12 mouse cellular contexts compared by ENCODE assay signal in genomic region chr11:48599573-48600127, GRCm38 (mm10).
A peak's percentile ranks its signal among the peaks of the same experiment; 100 is the strongest.
DNase-seq lines count a peak whose midpoint lies in the region; ATAC-seq lines count a peak whose summit lies in the region.
"Had no signal": no experiment of that assay in that cellular context is flagged by ENCODE, and none has a peak within 500 bp of the region (broad histone marks: within the 10 kb centered on the region; RNA-seq: fewer than 3 reads in every experiment).

No protein-coding gene starts in this region.

- H3K4me3 ChIP-seq in heart, embryonic 12.5 days = no peak overlapping the region
- H3K4me3 ChIP-seq in lung, embryonic 15.5 days = no peak overlapping the region
- H3K4me3 ChIP-seq in embryonic facial prominence, embryonic 14.5 days (ENCODE audit: low read depth, low read length) = no peak overlapping the region
- H3K4me3 ChIP-seq: liver, embryonic 13.5 days had no signal

- no peaks in the 10 kb centered on the region for H3K36me3 ChIP-seq in heart, embryonic 12.5 days
- H3K36me3 ChIP-seq in lung, embryonic 15.5 days = no peaks in the 10 kb centered on the region
- H3K36me3 ChIP-seq in embryonic facial prominence, embryonic 14.5 days (ENCODE audit: control insufficient read depth, insufficient read depth, low read length) = no peaks in the 10 kb centered on the region
- H3K36me3 ChIP-seq: liver, embryonic 13.5 days had no signal

- no peaks in the 10 kb centered on the region for H3K9me3 ChIP-seq in heart, embryonic 12.5 days (replicated peaks)
- H3K9me3 ChIP-seq in lung, embryonic 15.5 days = no peaks in the 10 kb centered on the region
- no peaks in the 10 kb centered on the region for H3K9me3 ChIP-seq in embryonic facial prominence, embryonic 14.5 days (ENCODE audit: control insufficient read depth, low read length)
- H3K9me3 ChIP-seq: liver, embryonic 13.5 days had no signal

- DNase-seq in heart, adult 11 months = peak; percentile 95
- DNase-seq in lung, postnatal 36 days = no peak
- DNase-seq in embryonic facial prominence, embryonic 14.5 days (ENCODE audit: low spot score) = peak; percentile 25
- peak; percentile 27 for DNase-seq in layer of hippocampus, adult 9-10 months (ENCODE audit: low spot score)
- no peak for DNase-seq in T-cell, adult 2 months (ENCODE audit: low spot score)
- no peak for DNase-seq in thymus, postnatal 25 days
- DNase-seq: gastrocnemius, postnatal 25 days; kidney, postnatal 25 days; liver, embryonic 13.5 days; midbrain, embryonic 14.5 days had no signal

- 61% methylated on average over 5 of the region's 5 CpGs for WGBS in heart, embryonic 12.5 days
- 42% methylated on average over 5 of the region's 5 CpGs for WGBS in lung, embryonic 15.5 days
- WGBS in embryonic facial prominence, embryonic 14.5 days = 58% methylated on average over 5 of the region's 5 CpGs

- no peak for ATAC-seq in heart, embryonic 12.5 days (ENCODE audit: insufficient number of reproducible peaks, low FRiP score)
- peak; percentile 49; the same call in 1 of the 2 replicates for ATAC-seq in lung, embryonic 15.5 days (ENCODE audit: borderline replicate concordance, extremely low read depth, low FRiP score, low TSS enrichment)
- no peak for ATAC-seq in embryonic facial prominence, embryonic 14.5 days (ENCODE audit: low read depth)

- H3K9ac ChIP-seq in heart, embryonic 12.5 days = no peak overlapping the region
- no peak overlapping the region for H3K9ac ChIP-seq in lung, embryonic 15.5 days
- no peak overlapping the region for H3K9ac ChIP-seq in embryonic facial prominence, embryonic 14.5 days (ENCODE audit: low read depth, low read length)
- H3K9ac ChIP-seq: liver, embryonic 13.5 days had no signal

- no peak overlapping the region for H3K27ac ChIP-seq in heart, embryonic 12.5 days (ENCODE audit: poor library complexity, severe bottlenecking)
- H3K27ac ChIP-seq in lung, embryonic 15.5 days = peak overlapping the region; percentile 34; the same call in 1 of the 2 replicates
- no peak overlapping the region for H3K27ac ChIP-seq in embryonic facial prominence, embryonic 14.5 days (replicated peaks; ENCODE audit: low read depth, low read length)
- H3K27ac ChIP-seq: liver, embryonic 13.5 days had no signal

- H3K4me2 ChIP-seq in heart, embryonic 12.5 days = no peak overlapping the region
- no peak overlapping the region for H3K4me2 ChIP-seq in lung, embryonic 15.5 days
- H3K4me2 ChIP-seq in embryonic facial prominence, embryonic 14.5 days (ENCODE audit: low read depth, low read length) = no peak overlapping the region
- H3K4me2 ChIP-seq: liver, embryonic 13.5 days had no signal

- H3K4me1 ChIP-seq in heart, embryonic 12.5 days (replicated peaks) = no peaks in the 10 kb centered on the region
- peaks cover 11% of the 10 kb centered on the region for H3K4me1 ChIP-seq in lung, embryonic 15.5 days
- peaks cover under 1% of the 10 kb centered on the region; the same call in 1 of the 2 replicates for H3K4me1 ChIP-seq in embryonic facial prominence, embryonic 14.5 days (ENCODE audit: control insufficient read depth, insufficient read depth, low read length)
- H3K4me1 ChIP-seq: liver, embryonic 13.5 days had no signal

- no peaks in the 10 kb centered on the region for H3K27me3 ChIP-seq in heart, embryonic 12.5 days (replicated peaks)
- no peaks in the 10 kb centered on the region for H3K27me3 ChIP-seq in lung, embryonic 15.5 days
- no peaks in the 10 kb centered on the region; the same call in 1 of the 2 replicates for H3K27me3 ChIP-seq in embryonic facial prominence, embryonic 14.5 days (replicated peaks; ENCODE audit: control insufficient read depth, insufficient read depth, low read length)
- H3K27me3 ChIP-seq: liver, embryonic 13.5 days had no signal

Comparison
In these comparisons a context has a peak if more than half of its experiments do, and no peak if none do; other contexts are left out.
1. DNase-seq: peak in heart, adult 11 months (single experiment), embryonic facial prominence, embryonic 14.5 days (single experiment) and layer of hippocampus, adult 9-10 months (single experiment); none in lung, postnatal 36 days (single experiment), T-cell, adult 2 months (single experiment) and thymus, postnatal 25 days (single experiment).